Mouse (Mus musculus): ENCODE results near the gene Olfr25. TPM values are rescaled to one million over a fixed set of nuclear protein-coding genes. Genes with fewer than 3 reads are reported as not detected.

Olfr25 gene
- total RNA-seq (2021), result not detected

GRCm38 (mm10) chr9:38328760-38329159 lies at the start of gene Olfr25:
Gene Olfr25, plus strand, starts transcription at chr9:38329060.
- DNase-seq, result no peak
- intact Hi-C loops (cut with DNase I), result no loop called here

GRCm38 (mm10) chr9:38290807-38291206 lies 38.1 kb upstream of the Olfr25 start, which contains the start of gene Olfr896-ps1:
Gene Olfr896-ps1, plus strand, starts transcription at chr9:38291107.
- intact Hi-C loops (cut with DNase I), result no loop called here
- no peak for DNase-seq

DNA sequence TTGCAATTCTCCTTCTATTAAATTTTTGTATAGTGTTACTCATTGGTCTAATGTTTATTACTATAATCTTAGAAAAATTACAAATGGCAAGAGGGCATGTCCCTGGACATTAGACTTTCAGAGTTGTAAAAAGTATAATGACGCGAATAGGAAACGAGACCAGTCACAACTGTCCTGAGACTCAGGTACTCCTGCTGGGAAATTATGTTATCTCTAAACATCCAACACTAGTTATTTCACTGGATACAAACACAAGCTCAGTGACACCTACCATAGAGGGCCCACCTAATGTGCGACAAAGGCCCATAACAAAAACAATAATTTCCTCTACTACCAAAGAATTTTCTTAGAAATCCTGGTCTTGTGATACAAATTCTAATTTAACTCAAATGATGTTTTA lies 19.3 kb downstream of the Olfr25 start, which contains the start of gene Olfr898:
Gene Olfr898 (plus strand): TSS at position 301 of the 400 bp plus-strand sequence.
- intact Hi-C loops (cut with DNase I), result no loop called here
- DNase-seq, result no peak

DNA sequence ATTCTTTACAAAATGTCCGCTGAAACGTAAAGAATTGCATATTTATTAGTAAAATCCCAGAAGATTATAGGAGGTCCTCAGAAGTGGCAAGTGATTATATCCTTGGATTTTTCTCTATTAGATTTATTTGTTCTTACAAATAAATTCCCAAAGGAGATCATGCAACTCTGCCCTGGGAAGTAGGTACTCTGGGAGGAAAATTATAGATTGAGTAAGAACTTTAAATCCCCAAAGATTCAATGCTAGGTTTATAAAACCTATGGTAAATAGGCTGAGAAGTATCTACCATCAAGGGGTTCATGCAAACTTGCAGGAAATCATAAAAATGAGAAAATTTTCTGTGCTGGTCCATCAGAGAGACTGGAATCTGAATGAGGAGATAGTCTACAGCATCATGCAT lies 37.7 kb downstream of the Olfr25 start, which contains the start of gene Olfr250:
Gene Olfr250 (plus strand): TSS at position 301 of the 400 bp plus-strand sequence.
- intact Hi-C loops (cut with DNase I), result no loop called here
- DNase-seq, result no peak

DNA sequence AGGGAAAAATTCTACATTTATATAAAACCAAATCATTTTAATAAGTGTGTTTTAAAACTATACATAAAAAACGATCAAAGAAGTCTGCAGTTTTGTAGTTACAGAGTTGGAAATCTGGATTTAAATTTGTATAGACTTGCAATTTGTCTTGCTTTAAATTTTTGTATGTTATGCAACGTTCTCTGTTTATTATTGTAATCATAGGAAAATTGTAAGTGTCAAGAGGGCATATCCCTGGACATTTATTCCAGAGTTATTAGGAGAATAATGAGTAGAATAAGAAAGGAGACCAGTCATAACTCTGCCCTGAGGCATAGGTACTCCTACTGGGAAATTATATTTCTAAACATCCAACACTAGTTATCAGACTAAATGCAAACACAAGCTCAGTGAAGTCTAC lies 47.9 kb downstream of the Olfr25 start, which contains the start of gene Olfr251:
Gene Olfr251 (plus strand): TSS at position 301 of the 400 bp plus-strand sequence.
- DNase-seq, result no peak
- intact Hi-C loops (cut with DNase I), result no loop called here

Other genes starting within 250 kb of the Olfr25 start
- not detected for gene Olfr887, start 245.0 kb upstream of the Olfr25 start, total RNA-seq (2021)
- gene Olfr888, start 220.9 kb upstream of the Olfr25 start, total RNA-seq (2021), result not detected
- not detected for gene Olfr889, start 213.9 kb upstream of the Olfr25 start, total RNA-seq (2021)
- gene Olfr890, start 186.5 kb upstream of the Olfr25 start, total RNA-seq (2021), result not detected
- not detected for gene Olfr891, start 148.2 kb upstream of the Olfr25 start, total RNA-seq (2021)
- gene Olfr893, start 120.7 kb upstream of the Olfr25 start, total RNA-seq (2021), result not detected
- not detected for gene Olfr894, start 111.0 kb upstream of the Olfr25 start, total RNA-seq (2021)
- not detected for gene Olfr143, start 76.3 kb upstream of the Olfr25 start, total RNA-seq (2021)
- not detected for gene Olfr895, start 61.2 kb upstream of the Olfr25 start, total RNA-seq (2021)
- not detected for gene Olfr896-ps1, start 38.0 kb upstream of the Olfr25 start, total RNA-seq (2021)
- not detected for gene Olfr898, start 19.4 kb downstream of the Olfr25 start, total RNA-seq (2021)
- gene Olfr250, start 37.8 kb downstream of the Olfr25 start, total RNA-seq (2021), result not detected
- gene Olfr251, start 48.0 kb downstream of the Olfr25 start, total RNA-seq (2021), result not detected
- not detected for gene Olfr147, start 72.6 kb downstream of the Olfr25 start, total RNA-seq (2021)
- not detected for gene Olfr901, start 100.4 kb downstream of the Olfr25 start, total RNA-seq (2021)
- not detected for gene Olfr902, start 118.6 kb downstream of the Olfr25 start, total RNA-seq (2021)
- gene Olfr904, start 134.1 kb downstream of the Olfr25 start, total RNA-seq (2021), result not detected
- not detected for gene Olfr905, start 142.0 kb downstream of the Olfr25 start, total RNA-seq (2021)
- gene Olfr906, start 158.0 kb downstream of the Olfr25 start, total RNA-seq (2021), result not detected
- not detected for gene Olfr907, start 166.7 kb downstream of the Olfr25 start, total RNA-seq (2021)
- gene Olfr911-ps1, start 192.5 kb downstream of the Olfr25 start, total RNA-seq (2021), result not detected
- not detected for gene Olfr910, start 208.8 kb downstream of the Olfr25 start, total RNA-seq (2021)

Measured in heart, postnatal 36 days (tissue).